Comparison of ENCODE assay signal across 18 mouse cellular contexts in genomic region chr2:77662171-77662570, GRCm38 (mm10).
DNase-seq lines count a peak whose midpoint lies in the region; ATAC-seq and TF ChIP-seq lines count a peak whose summit lies in the region.
"Had no signal": no experiment of that assay in that cellular context is flagged by ENCODE, and none has a peak within 500 bp of the region (broad histone marks: within the 10 kb centered on the region; RNA-seq: fewer than 3 reads in every experiment).

No protein-coding gene starts in this region.

- no peaks in the 10 kb centered on the region for H3K4me1 ChIP-seq in kidney, embryonic 15.5 days
- H3K4me1 ChIP-seq in midbrain, postnatal 0 days (ENCODE audit: insufficient read depth, low read length) = no peaks in the 10 kb centered on the region
- H3K4me1 ChIP-seq: embryonic facial prominence, embryonic 13.5 days; hindbrain, embryonic 10.5 days; limb, embryonic 12.5 days; midbrain, embryonic 13.5 days; neural tube, embryonic 12.5 days; stomach, embryonic 15.5 days had no signal

- no peaks in the 10 kb centered on the region for H3K79me3 ChIP-seq in C2C12 (ENCODE audit: low read depth)

- no peaks in the 10 kb centered on the region for H3K27me3 ChIP-seq in kidney, embryonic 15.5 days
- H3K27me3 ChIP-seq in C2C12 (ENCODE audit: control insufficient read depth, insufficient read depth, insufficient read length) = no peaks in the 10 kb centered on the region
- H3K27me3 ChIP-seq in midbrain, postnatal 0 days (ENCODE audit: insufficient read depth, low read length) = no peaks in the 10 kb centered on the region
- H3K27me3 ChIP-seq: embryonic facial prominence, embryonic 13.5 days; limb, embryonic 12.5 days; midbrain, embryonic 13.5 days; neural tube, embryonic 12.5 days; stomach, embryonic 15.5 days had no signal

- no peaks in the 10 kb centered on the region for H3K9me3 ChIP-seq in kidney, embryonic 15.5 days (replicated peaks)
- no peaks in the 10 kb centered on the region for H3K9me3 ChIP-seq in midbrain, postnatal 0 days (ENCODE audit: low read length)
- H3K9me3 ChIP-seq: embryonic facial prominence, embryonic 13.5 days; hindbrain, embryonic 10.5 days; limb, embryonic 12.5 days; midbrain, embryonic 13.5 days; neural tube, embryonic 12.5 days; stomach, embryonic 15.5 days had no signal

- no peak overlapping the region for H3K9ac ChIP-seq in kidney, embryonic 15.5 days
- no peak overlapping the region for H3K9ac ChIP-seq in midbrain, postnatal 0 days (replicated peaks; ENCODE audit: low read length, poor library complexity, severe bottlenecking)
- H3K9ac ChIP-seq: embryonic facial prominence, embryonic 13.5 days; limb, embryonic 12.5 days; midbrain, embryonic 13.5 days; neural tube, embryonic 12.5 days; stomach, embryonic 15.5 days had no signal

- no peak overlapping the region for H3K4me3 ChIP-seq in kidney, embryonic 15.5 days (replicated peaks)
- H3K4me3 ChIP-seq in C2C12 (ENCODE audit: insufficient read depth, poor library complexity, severe bottlenecking) = no peak overlapping the region
- no peak overlapping the region for H3K4me3 ChIP-seq in midbrain, postnatal 0 days (ENCODE audit: low read depth, low read length)
- H3K4me3 ChIP-seq: embryonic facial prominence, embryonic 13.5 days; hindbrain, embryonic 10.5 days; limb, embryonic 12.5 days; midbrain, embryonic 13.5 days; neural tube, embryonic 12.5 days; stomach, embryonic 15.5 days had no signal

- DNase-seq in frontal cortex, postnatal 36 days (ENCODE audit: low spot score in 2 of 2) = peak; percentile 44 to 59
- no peak for DNase-seq in frontal cortex, postnatal 10 days (ENCODE audit: low spot score in 2 of 2)
- peak; percentile 7 for DNase-seq in kidney, postnatal 14 days
- peak; percentile 1 for DNase-seq in lung, postnatal 25 days (ENCODE audit: low spot score)
- DNase-seq in yolk sac, embryonic 10.5 days (ENCODE audit: low spot score) = no peak
- DNase-seq in midbrain, postnatal 0 days (ENCODE audit: low spot score) = no peak
- DNase-seq: cerebellum, postnatal 14 days; kidney, adult 11 months; retina, postnatal 1 day had no signal

- no peak for ATAC-seq in kidney, embryonic 15.5 days (replicated peaks; ENCODE audit: low FRiP score)
- no peak for ATAC-seq in midbrain, postnatal 0 days (ENCODE audit: low FRiP score)
- ATAC-seq: forebrain, embryonic 16.5 days; midbrain, embryonic 13.5 days had no signal

- no peaks in the 10 kb centered on the region for H3K79me2 ChIP-seq in C2C12 (ENCODE audit: control insufficient read depth, insufficient read depth)

- TF ChIP-seq CTCF in C2C12 (IDR thresholded peaks at IDR 0.05; ENCODE audit: control insufficient read depth, insufficient read depth, insufficient read length) = no peak
- no peak for TF ChIP-seq CTCF in midbrain, postnatal 0 days (IDR thresholded peaks at IDR 0.05)

- H3K27ac ChIP-seq in kidney, embryonic 15.5 days = no peak overlapping the region
- no peak overlapping the region for H3K27ac ChIP-seq in midbrain, postnatal 0 days (ENCODE audit: low read depth, low read length)
- H3K27ac ChIP-seq: embryonic facial prominence, embryonic 13.5 days; hindbrain, embryonic 10.5 days; limb, embryonic 12.5 days; midbrain, embryonic 13.5 days; neural tube, embryonic 12.5 days; stomach, embryonic 15.5 days had no signal

- no peak overlapping the region for H3ac ChIP-seq in C2C12 (ENCODE audit: control insufficient read depth, insufficient read length, low read depth)

- no peak overlapping the region for H3K4me2 ChIP-seq in kidney, embryonic 15.5 days
- no peak overlapping the region for H3K4me2 ChIP-seq in midbrain, postnatal 0 days (ENCODE audit: low read depth, low read length, poor library complexity, severe bottlenecking)
- H3K4me2 ChIP-seq: embryonic facial prominence, embryonic 13.5 days; limb, embryonic 12.5 days; midbrain, embryonic 13.5 days; neural tube, embryonic 12.5 days; stomach, embryonic 15.5 days had no signal

- H3K36me3 ChIP-seq in kidney, embryonic 15.5 days = no peaks in the 10 kb centered on the region
- H3K36me3 ChIP-seq in C2C12 (ENCODE audit: control insufficient read depth, insufficient read depth) = no peaks in the 10 kb centered on the region
- no peaks in the 10 kb centered on the region for H3K36me3 ChIP-seq in midbrain, postnatal 0 days (ENCODE audit: insufficient read depth, low read length)
- H3K36me3 ChIP-seq: embryonic facial prominence, embryonic 13.5 days; hindbrain, embryonic 10.5 days; limb, embryonic 12.5 days; midbrain, embryonic 13.5 days; neural tube, embryonic 12.5 days; stomach, embryonic 15.5 days had no signal

- WGBS in kidney, embryonic 15.5 days = 72% methylated on average over 5 of the region's 5 CpGs
- WGBS in midbrain, postnatal 0 days = 83% methylated on average over 5 of the region's 5 CpGs

TF ChIP-seq in C2C12, 6 proteins besides CTCF, POLR2A, EP300 and RAD21:
- no peak for TF ChIP-seq MYOG (IDR thresholded peaks at IDR 0.05; ENCODE audit: control insufficient read depth, extremely low read depth, insufficient read length)
- no peak for TF ChIP-seq USF1 (IDR thresholded peaks at IDR 0.05; ENCODE audit: low read depth)
- no peak for TF ChIP-seq CEBPB (IDR thresholded peaks at IDR 0.05; ENCODE audit: low read depth)
- TF ChIP-seq MAX (IDR thresholded peaks at IDR 0.05) = no peak
- no peak for TF ChIP-seq MYOD1 (IDR thresholded peaks at IDR 0.05; ENCODE audit: control insufficient read depth, insufficient read length, low read depth)
- TF ChIP-seq FOSL1 (IDR thresholded peaks at IDR 0.05; ENCODE audit: insufficient read depth, low read length, poor library complexity, severe bottlenecking) = peak; percentile 60

Comparison
In these comparisons a context has a peak if more than half of its experiments do, and no peak if none do; other contexts are left out.
1. DNase-seq: peak in frontal cortex, postnatal 36 days (2 of 2), kidney, postnatal 14 days (single experiment) and lung, postnatal 25 days (single experiment); none in frontal cortex, postnatal 10 days (0 of 2), yolk sac, embryonic 10.5 days (single experiment) and midbrain, postnatal 0 days (single experiment).